Mouse (Mus musculus) E14TG2a.4 (cell line): ENCODE measurements around the gene Med21.
A peak's percentile ranks its signal among the peaks of the same experiment; 100 is the strongest.

Experiments used
- H3K27me3 ChIP-seq: 2 replicates; pipeline ENCODE4 v1.6.1; 2014; ENCODE audit warnings: low read length, control low read depth; ENCODE audit not compliant: insufficient read depth
- H3K36me3 ChIP-seq: 2 replicates; pipeline ENCODE4 v1.6.1; 2014; ENCODE audit warnings: low read length, control low read depth; ENCODE audit not compliant: insufficient read depth
- H3K4me1 ChIP-seq: replicated peaks from 2 replicates; pipeline ENCODE4 v1.6.1; 2014; ENCODE audit warnings: low read depth, low read length, control low read depth
- H3K4me3 ChIP-seq: replicated peaks from 2 replicates; pipeline ENCODE4 v1.5.1; 2014; ENCODE audit warnings: mild to moderate bottlenecking, low read length
- H3K9me3 ChIP-seq: 2 replicates; pipeline ENCODE4 v1.6.1; 2014; ENCODE audit warnings: low read length, control low read depth
- CTCF ChIP-seq: conservative IDR thresholded peaks from 2 replicates; pipeline ENCODE4 v1.5.1; 2014; ENCODE audit warnings: low read length
- NANOG ChIP-seq: IDR thresholded peaks from 2 replicates; pipeline ENCODE4 v1.6.1; 2014; ENCODE audit warnings: borderline replicate concordance, low read length, mixed read lengths
- POU5F1 ChIP-seq: IDR thresholded peaks from 2 replicates; pipeline ENCODE4 v1.6.1; 2014; ENCODE audit warnings: low read length, borderline replicate concordance

Med21 gene

DNA sequence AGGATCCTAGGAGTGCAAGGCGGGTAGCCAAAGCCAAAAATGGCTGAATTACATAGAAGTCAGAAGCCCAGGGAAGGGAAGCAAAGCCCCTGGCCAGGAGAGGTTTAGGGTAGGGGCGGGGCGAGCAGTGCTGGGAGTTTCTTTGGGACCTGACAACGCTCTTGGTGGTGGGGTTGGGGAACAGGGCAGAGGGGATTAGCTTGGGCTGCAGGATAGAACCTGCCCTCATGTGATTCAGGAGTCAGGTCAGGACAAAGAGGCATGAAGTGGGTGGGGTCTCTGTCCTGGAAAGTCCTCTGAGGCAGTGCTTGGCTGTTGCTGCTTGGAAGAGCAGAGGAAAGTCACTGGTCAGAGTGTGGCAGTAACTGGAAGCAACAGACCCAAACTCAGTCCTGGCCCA lies 41.5 kb downstream of the Med21 start:
- Histone ChIP-seq H3K4me1 (peaks cover 8% of the 10 kb centered on the region), H3K4me3 (no peak overlapping the region), H3K36me3 (no peaks in the 10 kb centered on the region), H3K9me3 (peaks cover 17% of the 10 kb centered on the region), H3K27me3 (no peaks in the 10 kb centered on the region)
- no peak for TF ChIP-seq NANOG
- TF ChIP-seq CTCF, result no peak
- no peak for TF ChIP-seq POU5F1

DNA sequence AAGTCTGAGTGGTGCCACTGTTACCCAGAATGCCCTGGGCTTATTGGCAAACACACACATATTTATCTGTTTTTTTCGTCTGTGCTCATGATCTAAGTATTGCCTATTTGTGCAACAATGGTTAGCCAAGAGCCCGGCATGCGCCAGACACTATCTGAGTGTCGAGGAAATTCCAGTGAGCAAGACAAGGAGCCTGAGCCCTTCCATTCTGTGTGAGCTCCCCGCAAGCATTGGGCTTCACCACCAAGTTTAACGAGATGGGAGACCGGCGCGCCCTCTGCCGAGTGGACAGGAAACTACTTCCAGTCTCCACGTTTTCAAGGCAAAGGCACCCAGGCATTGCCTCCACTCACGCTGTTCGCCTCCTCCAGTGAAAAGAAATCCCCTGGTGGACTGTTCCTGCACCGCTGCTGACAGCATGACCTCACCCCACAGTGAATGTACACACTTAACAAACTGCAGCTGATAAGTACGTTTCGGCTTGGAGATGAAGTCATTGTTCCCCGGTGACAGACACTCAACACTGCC lies 43.5 kb downstream of the Med21 start:
- 0 out of 2 replicates have a peak, but pooled peaks have one; percentile 14 for TF ChIP-seq CTCF
- no peak for TF ChIP-seq NANOG
- TF ChIP-seq POU5F1, result no peak
- Histone ChIP-seq H3K36me3 (no peaks in the 10 kb centered on the region), H3K4me1 (peaks cover 8% of the 10 kb centered on the region), H3K4me3 (no peak overlapping the region), H3K27me3 (no peaks in the 10 kb centered on the region), H3K9me3 (0 out of 2 replicates have a peak, but pooled peaks cover 6% of the 10 kb centered on the region)

DNA sequence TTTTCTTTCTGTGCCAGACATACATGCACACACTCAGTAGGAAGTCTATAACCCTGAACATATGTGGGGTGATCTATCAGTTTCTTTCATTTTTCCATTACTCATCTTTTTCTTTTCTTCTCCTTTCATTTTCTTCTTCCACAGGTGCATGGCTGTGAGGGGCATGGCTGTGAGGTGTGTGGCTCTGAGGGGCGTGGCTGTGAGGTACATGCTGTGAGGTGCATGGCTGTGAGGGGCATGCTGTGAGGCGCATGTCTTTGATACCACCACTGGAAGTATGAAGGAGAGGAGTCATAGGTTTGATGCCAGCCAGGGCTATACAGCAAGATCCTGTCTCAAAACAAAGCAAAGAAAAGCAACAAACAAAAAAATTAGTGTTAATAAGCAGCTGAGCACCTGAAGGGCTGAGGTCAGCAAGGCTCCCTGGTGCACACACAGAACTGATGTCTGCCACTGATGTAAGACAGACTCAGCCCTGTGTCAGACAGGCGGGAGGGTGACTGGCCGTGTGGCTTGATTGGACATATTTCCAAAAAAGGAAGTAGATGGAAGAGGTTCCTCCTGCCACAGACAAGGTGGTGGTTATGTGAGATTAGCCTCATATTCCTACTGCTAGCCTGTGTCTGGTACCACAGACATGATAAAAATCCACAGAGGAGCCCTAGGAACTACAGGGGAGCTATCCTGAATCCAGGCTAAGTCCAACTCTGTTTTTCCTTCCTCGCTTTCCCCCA lies 44.3 kb downstream of the Med21 start:
- H3K4me1 ChIP-seq, result peaks cover 8% of the 10 kb centered on the region
- H3K27me3 ChIP-seq, result no peaks in the 10 kb centered on the region
- TF ChIP-seq CTCF (no peak), POU5F1 (no peak), NANOG (no peak)
- no peak overlapping the region for H3K4me3 ChIP-seq
- 0 out of 2 replicates have a peak, but pooled peaks cover 6% of the 10 kb centered on the region for H3K9me3 ChIP-seq
- no peaks in the 10 kb centered on the region for H3K36me3 ChIP-seq

DNA sequence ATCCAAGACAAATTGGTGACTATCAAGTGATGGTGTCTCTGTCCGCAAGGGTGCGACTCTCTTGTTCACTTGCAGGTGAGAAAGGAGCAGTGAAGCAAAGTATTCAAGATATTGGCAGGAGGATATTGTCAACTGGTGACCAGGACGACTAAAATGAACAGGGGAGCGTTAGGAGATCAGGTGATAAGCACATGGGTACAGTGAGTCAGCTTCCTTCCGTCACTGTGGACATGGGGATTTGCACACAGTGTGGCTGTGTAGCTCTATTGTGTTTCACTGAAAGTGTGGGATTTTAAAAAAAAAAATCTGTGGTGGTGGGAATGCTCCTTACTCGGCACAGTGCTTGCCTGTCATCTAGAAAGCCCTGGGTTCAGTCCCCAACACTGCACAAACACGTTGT lies 45.7 kb downstream of the Med21 start:
- H3K9me3 ChIP-seq, result 0 out of 2 replicates have a peak, but pooled peaks cover 2% of the 10 kb centered on the region
- TF ChIP-seq POU5F1 (no peak), CTCF (no peak), NANOG (no peak)
- H3K27me3 ChIP-seq, result no peaks in the 10 kb centered on the region
- H3K4me3 ChIP-seq, result no peak overlapping the region
- H3K36me3 ChIP-seq, result no peaks in the 10 kb centered on the region
- peaks cover 8% of the 10 kb centered on the region for H3K4me1 ChIP-seq

DNA sequence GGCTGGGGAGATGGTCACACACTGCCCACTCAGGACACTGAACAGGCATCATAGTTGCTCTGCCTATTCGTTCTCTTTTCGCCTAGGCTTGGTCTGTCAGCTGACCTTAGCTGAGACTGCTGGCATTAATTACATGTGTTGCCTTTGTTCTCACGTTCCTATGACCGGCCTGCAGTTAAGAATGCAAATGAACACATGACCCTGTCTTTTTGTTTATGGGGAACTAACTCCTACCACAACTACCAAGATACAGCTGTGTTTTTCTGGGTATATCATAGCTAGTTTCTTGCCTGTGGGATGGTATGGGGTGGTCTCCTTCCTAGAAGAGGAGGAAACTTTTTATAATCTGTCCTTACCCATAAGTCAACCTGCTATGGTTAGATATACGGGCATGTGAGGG lies 46.5 kb downstream of the Med21 start:
- H3K4me3 ChIP-seq, result no peak overlapping the region
- no peaks in the 10 kb centered on the region for H3K27me3 ChIP-seq
- TF ChIP-seq CTCF (no peak), POU5F1 (no peak), NANOG (no peak)
- H3K36me3 ChIP-seq, result no peaks in the 10 kb centered on the region
- H3K4me1 ChIP-seq, result peaks cover 8% of the 10 kb centered on the region
- no peaks in the 10 kb centered on the region for H3K9me3 ChIP-seq

DNA sequence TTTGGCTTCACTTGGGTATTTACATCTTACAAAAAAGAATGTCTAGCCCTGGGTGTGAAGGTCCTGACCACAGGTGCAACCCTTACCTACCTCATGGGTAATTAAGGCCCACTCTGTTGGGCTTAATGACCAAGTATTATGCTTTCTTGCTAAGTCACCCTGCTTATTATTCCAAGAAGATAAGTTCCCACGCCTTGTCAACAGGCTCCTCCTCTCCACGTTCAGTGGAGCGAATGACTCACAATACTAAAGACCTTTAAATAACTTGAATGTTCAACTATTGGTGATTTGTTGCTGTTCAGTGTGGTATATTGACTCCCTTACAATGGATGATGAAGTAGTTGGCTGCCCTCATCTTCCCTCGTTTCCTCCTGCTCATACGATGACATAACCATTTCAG lies 55.4 kb downstream of the Med21 start:
- Histone ChIP-seq H3K4me1 (no peaks in the 10 kb centered on the region), H3K9me3 (peaks cover 26% of the 10 kb centered on the region), H3K27me3 (no peaks in the 10 kb centered on the region), H3K4me3 (no peak overlapping the region), H3K36me3 (no peaks in the 10 kb centered on the region)
- TF ChIP-seq POU5F1 (no peak), NANOG (no peak), CTCF (no peak)

DNA sequence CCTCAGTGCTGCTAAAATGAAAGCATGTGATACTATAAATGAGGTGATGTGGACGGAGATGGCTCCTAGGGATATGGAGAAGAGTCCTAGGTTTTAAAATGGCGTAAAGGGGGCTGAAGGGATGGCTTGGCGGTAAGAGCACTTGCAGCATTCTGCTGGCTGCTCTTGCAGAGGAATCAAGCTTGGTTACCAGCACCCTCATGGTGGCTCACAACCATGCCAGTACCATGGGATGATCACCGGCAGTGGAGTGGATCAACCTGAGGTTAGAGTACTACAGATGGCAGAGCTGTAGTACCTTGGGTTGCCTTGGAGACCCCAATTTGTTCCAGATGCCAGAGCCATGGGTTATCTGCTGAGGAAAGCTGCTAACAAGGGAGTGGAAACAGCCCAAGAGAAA lies 56.0 kb downstream of the Med21 start:
- H3K9me3 ChIP-seq, result peaks cover 32% of the 10 kb centered on the region
- H3K27me3 ChIP-seq, result no peaks in the 10 kb centered on the region
- no peaks in the 10 kb centered on the region for H3K36me3 ChIP-seq
- no peaks in the 10 kb centered on the region for H3K4me1 ChIP-seq
- TF ChIP-seq CTCF (no peak), NANOG (no peak), POU5F1 (no peak)
- H3K4me3 ChIP-seq, result no peak overlapping the region
